Mouse (Mus musculus): ENCODE measurements around the gene Adam19. TPM values are rescaled to one million over a fixed set of nuclear protein-coding genes. Genes with fewer than 3 reads are reported as not detected.

The Adam19 gene
- total RNA-seq (2023), result 119 TPM

DNA sequence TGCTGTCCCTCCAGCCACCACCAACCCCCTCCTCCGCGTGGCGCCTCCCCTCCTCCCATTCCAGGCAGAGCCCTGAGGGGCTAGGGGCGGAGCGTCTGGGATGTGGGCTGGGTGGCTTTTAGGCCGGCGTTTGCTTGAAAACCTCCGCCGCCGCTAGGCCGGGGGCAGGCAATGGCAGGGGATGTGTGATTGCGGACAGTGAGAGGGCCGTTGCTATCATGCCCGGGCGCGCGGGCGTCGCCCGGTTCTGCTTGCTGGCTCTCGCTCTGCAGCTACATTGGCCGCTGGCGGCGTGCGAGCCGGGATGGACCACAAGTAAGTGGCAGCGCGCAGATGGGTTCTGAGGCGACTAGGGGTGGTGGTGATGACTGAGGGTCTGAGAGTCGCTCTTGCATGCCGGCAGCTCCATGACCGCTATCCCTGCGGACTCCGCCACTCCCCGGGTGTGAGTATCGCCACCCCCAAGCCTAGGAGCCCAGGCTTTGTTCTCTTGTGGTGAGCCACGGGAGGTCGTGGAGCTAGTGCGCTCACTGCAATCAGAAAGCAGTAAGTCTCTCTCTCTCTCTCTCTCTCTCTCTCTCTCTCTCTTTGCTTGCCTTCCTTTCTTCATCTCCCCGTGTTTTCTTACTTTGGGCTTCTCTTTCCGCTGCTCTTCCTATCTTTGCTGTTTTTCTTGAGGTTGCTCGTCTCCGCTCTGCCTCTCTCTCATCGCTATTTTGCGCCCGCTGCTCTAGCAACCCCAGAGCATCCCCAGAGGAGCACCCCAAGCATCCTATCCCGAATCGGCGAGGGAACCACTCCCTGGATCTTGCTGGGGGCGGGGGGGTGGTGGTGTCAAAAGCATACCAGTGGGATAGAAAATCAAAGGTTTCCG is at the start of gene Adam19:
Adam19 (plus strand) TSS at position 97 of the 874 bp plus-strand sequence.

DNA sequence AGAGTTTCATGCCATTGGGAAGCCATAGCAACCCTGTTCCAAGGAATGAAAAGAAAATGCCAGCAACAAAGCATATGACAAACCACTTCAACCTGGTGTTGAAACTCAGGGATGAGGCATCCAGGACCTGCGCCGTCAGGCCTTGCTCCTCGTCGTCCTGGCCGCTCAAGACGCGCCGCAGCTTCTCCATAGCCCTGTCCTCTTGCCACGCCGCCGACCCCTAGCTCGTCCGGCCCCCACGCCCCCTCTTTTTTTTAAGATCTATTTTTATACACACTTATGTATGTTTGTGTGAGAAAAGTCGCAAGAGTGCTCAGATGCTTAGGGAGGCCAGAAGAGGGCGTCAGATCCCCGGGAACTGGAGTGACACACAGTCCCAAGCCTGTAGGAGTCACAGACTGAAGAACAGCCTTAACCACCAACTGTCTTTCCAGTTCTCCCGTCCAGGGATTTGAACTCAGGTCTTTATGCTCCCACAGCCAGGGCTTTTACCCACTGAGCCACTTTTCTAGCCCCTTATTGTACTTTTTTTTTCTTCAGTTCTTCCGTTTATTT is 3.6 kb upstream of the Adam19 start, which contains the start of gene Gm12166:
Gm12166 (minus strand) TSS at position 217 of the 555 bp plus-strand sequence.

DNA sequence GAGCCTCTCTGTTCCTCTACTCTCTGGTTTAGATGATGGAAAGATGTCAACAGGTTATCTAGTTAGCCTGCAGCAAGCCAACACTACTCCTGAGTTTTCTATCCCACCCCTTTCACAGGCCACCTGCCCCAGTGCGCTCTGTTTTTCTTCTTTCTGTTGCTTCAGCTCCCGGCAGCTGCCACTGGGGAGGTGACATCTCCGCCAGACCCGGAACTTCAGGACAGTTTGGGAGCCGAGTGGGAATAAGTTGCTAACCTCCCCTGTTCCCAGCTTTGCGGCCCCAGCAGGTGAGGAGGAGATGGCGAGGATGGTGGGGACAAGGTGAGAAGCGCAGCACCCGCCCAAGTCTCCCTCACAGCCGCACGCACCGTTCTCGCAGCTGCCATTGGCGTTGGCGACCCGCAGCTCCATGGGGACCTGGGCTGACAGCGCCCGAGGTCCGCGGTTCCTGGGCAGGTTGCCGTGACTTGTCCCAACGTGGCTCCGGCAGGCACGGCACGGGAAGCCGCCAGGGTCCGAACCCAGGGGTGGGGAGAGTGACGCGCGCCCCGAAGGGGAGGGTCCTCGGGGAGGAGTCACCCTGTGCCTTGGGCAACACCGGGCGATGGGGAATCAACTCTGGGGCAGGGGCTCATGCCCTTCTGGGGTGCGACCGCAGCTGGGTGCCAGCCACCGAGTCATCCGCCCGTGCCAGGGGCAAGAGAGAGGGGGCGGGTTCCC is 110.2 kb downstream of the Adam19 start, which contains the start of gene Nipal4:
Nipal4 (minus strand) TSS at position 643 of the 720 bp plus-strand sequence.

Other genes starting within 250 kb of the Adam19 start
- 160 TPM for gene Clint1, start 203.9 kb upstream of the Adam19 start, total RNA-seq (2023)
- gene Lsm11, start 111.1 kb upstream of the Adam19 start, total RNA-seq (2023), result 6.5 TPM
- 7.7 TPM for gene Thg1l, start 100.5 kb upstream of the Adam19 start, total RNA-seq (2023)
- not detected for gene Sox30, start 75.7 kb upstream of the Adam19 start, total RNA-seq (2023)
- gene Gm12166, start 3.7 kb upstream of the Adam19 start, total RNA-seq (2023), result 3.7 TPM
- 0.18 TPM for gene Nipal4, start 110.5 kb downstream of the Adam19 start, total RNA-seq (2023)
- not detected for gene Fndc9, start 179.5 kb downstream of the Adam19 start, total RNA-seq (2023)

Data from CD8-positive naive resting alpha-beta T cell, adult 57 days (primary cell).